Mouse (Mus musculus) adipocyte (in vitro differentiated cells): Measurements from ENCODE around the gene Cdk15.
A peak's percentile ranks its signal among the peaks of the same experiment; 100 is the strongest.

Source experiments
- DNase-seq: peaks from one replicate; pipeline ENCODE4 v3.0.0-alpha.2; 2016; ENCODE audit warnings: low spot score

Cdk15 gene

GRCm38 (mm10) chr1:59256751-59257231 is at the start of gene Cdk15:
Gene Cdk15, plus strand, starts transcription at chr1:59256906.
- no peak for DNase-seq

- DNase-seq: no peak
These were observed 48.4 kb upstream of the Cdk15 start for GRCm38 (mm10) chr1:59208331-59208730.

DNA sequence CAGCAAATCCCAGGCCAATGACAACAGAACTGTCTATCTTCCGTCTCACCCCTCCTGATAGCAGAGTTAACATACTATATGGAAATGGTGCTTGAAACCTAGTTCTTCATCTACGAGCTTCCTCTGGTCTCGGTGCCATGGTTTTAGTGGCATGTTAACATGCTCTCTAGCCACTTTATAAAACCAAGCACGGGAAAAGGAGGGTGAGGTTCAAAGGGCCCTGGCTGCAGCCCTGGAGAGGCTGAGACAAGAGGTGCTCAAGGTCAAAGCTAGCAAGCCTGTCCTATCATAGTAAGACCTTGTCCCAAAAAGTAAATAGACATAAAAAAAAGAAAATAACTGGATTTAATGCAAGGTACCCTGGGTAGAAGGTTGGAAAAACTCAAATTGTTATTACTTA is 45.1 kb upstream of the Cdk15 start:
- no peak for DNase-seq

GRCm38 (mm10) chr1:59212076-59212779 is 44.5 kb upstream of the Cdk15 start:
- DNase-seq: no peak

DNA sequence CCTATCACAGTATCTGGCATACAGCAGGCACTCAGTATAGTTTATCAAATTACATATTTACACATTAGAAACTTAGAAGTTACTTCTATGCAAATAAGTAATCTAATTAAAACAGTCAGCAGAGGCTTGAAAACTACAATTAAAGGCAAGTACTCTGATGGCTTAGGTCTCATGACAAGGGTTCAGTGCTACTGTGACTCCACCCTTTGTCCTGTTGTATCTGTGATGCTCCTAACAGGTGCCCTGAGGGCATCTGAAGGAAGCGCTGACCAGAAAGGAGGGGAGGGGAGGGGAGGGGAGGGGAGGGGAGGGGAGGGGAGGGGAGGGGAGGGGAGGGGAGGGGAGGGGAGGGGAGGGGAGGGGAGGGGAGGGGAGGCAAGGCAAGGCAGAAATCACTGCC is 43.8 kb upstream of the Cdk15 start:
- DNase-seq: no peak

DNA sequence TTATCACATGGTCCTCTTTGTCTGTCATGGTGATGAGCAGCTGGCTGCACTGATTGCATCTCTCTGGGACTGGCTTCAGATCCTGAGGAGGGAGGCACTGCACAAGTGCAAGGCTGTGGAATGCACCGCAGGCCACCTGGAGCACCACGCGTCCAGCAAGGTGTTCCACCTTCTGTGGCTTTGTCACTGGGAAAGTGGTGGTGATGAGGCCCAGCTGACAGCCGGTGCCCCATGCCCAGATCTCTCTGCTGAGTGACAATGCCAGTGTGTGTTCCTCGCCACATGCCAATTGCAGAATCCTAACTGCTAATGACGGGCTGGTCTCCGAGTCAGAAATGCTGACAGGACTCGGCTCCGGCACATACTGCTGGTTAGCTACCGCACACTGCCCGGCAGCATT is 41.3 kb upstream of the Cdk15 start:
- DNase-seq: no peak

DNA sequence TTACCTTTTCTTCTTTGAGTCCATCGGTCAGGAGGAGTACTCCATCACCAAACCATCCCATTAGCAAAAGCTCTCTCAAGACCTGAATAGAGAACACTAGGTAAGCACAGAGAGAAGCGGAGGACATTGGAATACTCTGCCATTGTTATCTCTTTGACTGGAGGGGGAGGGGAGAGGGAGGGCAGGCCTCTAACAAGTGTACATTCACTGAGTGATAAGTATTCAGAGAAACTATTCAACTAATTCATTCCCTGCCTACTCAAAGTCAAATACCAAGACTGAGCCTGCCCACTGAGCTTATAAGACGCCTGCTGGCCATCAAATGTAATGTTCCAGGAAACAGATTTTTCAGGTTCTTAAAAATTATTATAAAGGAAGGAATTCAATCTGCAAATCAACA is 36.3 kb upstream of the Cdk15 start:
- DNase-seq: no peak

- no peak for DNase-seq
These were observed 35.1 kb upstream of the Cdk15 start for GRCm38 (mm10) chr1:59221591-59221990.

GRCm38 (mm10) chr1:59222101-59222825 is 34.4 kb upstream of the Cdk15 start:
- DNase-seq: no peak

GRCm38 (mm10) chr1:59228552-59228951 is 28.2 kb upstream of the Cdk15 start:
- no peak for DNase-seq

DNA sequence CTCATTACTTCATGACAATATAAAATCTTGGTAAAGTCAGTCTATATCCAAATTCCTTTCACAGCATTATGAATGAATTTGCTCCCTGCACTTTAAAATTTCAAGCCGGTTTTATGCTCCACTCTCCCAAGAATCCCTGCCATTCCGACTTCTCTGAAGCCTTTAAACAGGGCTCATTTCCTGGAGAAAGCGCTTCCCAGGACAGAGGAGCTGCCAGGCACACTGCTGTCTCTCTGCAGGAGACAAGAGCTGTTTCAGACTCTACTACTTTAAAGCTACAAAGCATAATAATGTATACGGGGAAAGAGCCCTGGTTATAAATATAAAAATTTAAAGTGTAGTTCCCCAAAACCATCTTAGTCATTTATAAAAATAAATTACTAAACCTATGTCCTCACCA is 27.5 kb upstream of the Cdk15 start:
- DNase-seq: no peak

- peak; percentile 95 for DNase-seq
These were observed 19.8 kb upstream of the Cdk15 start, which contains the start of gene Als2 for GRCm38 (mm10) chr1:59236856-59237441. Gene Als2, minus strand, starts transcription at chr1:59237231.

GRCm38 (mm10) chr1:59237614-59238211 is 19.0 kb upstream of the Cdk15 start:
- DNase-seq: peak; percentile 73

DNA sequence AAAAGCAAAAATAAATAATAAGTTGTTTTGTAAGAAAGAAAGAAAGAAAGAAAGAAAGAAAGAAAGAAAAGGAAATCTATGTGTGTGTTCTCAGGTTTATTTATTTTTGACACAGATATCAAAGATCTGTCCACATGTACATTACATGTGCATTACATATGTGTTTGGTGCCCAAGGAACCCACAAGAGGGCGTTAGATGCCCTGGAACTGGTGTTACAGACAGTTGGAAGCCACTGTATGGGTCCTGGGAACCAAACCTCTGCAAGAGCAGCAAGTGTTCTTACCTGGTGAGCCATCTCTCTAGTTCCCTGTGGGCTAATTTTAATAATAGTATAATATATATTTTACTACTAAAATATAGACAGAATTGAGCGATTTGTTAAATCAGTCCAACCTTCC is 12.9 kb upstream of the Cdk15 start:
- DNase-seq: no peak

GRCm38 (mm10) chr1:59247602-59248001 is 9.1 kb upstream of the Cdk15 start:
- DNase-seq: peak; percentile 23

- no peak for DNase-seq
These were observed 3.9 kb upstream of the Cdk15 start for GRCm38 (mm10) chr1:59252762-59253161.

DNA sequence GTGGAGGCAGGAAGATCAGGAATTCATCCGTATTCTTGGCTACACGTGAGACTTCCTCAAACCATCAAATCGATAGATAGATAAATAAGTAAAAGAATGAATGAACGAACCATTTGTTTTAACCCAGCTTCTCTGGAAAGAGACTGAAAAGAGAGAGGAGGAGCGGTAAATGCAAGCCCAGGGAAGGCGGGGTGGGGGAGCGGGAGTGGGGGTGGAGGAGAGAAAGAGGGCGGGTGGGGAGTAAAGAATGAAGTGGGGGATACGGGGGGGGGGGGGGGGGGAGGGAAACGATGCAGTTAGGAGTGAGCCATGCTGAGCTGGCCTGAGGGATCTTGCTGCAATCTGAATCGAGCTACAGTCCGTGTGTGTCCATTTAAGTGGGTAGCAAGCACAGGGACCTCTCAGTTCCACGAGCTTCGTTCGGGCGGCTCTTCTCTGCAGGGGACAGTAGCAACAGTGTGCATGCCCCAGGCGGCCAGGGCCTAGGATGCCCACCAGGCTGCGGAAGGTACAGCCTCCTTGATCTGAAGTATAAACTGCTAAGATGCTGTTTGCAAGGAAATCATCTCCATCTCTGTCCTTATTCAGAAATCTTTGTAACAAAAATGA is 3.3 kb upstream of the Cdk15 start:
- no peak for DNase-seq

DNA sequence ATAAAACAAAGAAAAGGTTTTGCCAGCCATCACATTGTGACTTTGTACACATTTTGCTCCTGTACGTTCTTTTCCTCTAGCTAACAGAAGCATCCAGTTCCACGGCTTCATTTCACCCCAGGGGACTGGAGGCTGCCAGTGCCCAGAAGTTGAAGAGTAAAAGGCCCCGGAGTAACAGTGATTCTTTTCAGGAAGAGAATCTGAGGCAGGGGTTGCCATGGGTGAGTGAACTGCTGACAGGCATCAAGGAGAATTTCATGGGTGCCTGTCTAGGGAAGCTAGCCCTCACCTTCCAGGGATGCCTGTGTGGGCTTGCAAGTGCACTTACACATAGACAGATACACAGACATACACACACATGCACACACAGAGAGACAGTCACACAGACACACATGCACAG is 1.0 kb downstream of the Cdk15 start:
- DNase-seq: no peak

- DNase-seq: no peak
These were observed 12.2 kb downstream of the Cdk15 start for GRCm38 (mm10) chr1:59268931-59269330.

DNA sequence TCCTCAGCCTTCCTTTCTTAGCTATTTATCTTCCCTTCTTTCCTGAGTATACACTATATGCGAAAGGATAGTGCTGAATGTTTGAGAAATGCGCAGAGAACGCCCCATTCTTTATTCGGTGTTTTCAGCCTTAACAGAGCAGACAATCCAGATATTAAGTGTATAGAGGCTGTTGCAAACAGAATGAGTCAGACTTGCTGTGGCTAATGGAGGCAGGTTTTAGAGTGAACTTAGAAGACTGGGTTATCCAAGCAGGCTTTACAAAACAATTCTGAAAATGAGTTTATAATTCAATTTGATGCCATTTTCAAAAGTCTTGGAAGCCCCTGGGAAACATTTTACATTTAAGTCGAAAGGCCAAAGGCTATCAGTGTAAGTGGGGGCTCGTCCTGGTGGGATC is 12.8 kb downstream of the Cdk15 start:
- no peak for DNase-seq

DNA sequence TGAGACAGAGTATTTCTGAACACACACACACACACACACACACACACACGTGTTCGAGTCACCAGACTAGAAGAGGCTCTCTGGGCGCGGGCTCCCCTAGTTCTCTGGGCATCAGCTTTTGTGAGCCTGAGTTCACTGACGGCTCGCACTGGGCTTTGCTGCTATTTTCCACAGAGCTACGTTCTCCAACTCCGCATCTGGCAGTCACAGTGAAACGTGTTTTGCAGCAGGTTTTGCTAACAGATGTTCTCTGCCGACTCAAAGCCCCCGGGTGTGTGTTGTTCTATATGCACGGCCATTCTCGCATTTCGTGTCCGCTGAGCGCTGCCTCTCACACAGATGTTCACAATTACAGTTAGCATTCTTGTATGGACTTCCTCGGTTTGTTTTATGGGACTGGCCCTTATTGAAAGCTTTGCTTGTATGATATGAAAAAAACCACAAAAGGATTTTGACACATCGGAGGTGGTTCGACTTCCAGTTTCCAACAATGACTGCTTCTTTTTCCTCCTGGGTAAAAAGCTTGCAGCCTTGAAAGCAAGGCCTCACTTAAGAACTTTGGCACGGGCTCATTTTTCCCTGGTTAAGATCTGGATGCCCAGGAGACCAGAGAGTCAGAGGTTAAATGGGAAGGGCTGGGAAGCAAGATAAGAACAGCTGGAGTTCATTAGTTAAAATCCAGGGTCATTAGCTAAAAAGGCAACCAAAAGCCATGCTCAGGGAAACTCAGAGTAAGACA is 13.4 kb downstream of the Cdk15 start:
- DNase-seq: peak; percentile 31

GRCm38 (mm10) chr1:59272189-59272588 is 15.5 kb downstream of the Cdk15 start:
- DNase-seq: no peak
